Mouse (Mus musculus): ENCODE measurements around the gene Ydjc. TPM values are rescaled to one million over a fixed set of nuclear protein-coding genes. Genes with fewer than 3 reads are reported as not detected.
A peak's percentile ranks its signal among the peaks of the same experiment; 100 is the strongest.
"Not testable (repeated sequence)": the region's sequence is repeated elsewhere in the genome, so short reads cannot be mapped to it uniquely, and the experiment has no call there.

Ydjc gene
- polyA plus RNA-seq, 1 experiment, result 15.3 TPM

DNA sequence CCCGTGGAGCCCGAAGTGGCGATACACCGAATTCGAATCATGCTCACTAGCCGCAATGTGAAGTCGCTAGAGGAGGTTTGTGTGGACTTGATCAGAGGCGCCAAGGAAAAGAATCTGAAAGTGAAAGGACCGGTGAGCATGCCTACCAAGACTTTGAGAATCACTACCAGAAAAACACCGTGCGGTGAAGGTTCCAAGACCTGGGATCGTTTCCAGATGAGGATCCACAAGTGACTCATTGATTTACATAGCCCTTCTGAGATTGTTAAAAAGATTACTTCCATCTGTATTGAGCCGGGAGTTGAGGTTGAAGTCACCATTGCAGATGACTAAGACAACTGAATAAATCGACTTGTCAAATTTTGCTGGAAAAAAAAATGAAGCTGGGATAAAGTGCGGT is 7.1 kb upstream of the Ydjc start:
- 89% methylated on average over 15 of the region's 15 CpGs for WGBS
- Histone ChIP-seq H3K27me3 (ENCODE audit: control insufficient read depth, insufficient read depth, low read length) (no peaks in the 10 kb centered on the region), H3K27ac (ENCODE audit: insufficient read depth, low read length) (no peak overlapping the region), H3K4me3 (replicated peaks; ENCODE audit: insufficient read depth, low read depth, low read length) (no peak overlapping the region), H3K4me1 (ENCODE audit: control insufficient read depth, insufficient read depth, low read length) (no peaks in the 10 kb centered on the region)
- no peak for TF ChIP-seq CTCF (IDR thresholded peaks at IDR 0.05; ENCODE audit: borderline replicate concordance, insufficient read depth, low read depth, low read length)
- no peak for TF ChIP-seq POLR2A (IDR thresholded peaks at IDR 0.05; ENCODE audit: borderline replicate concordance, insufficient read depth, low read length)
- DNase-seq, result no peak

- peak; percentile 86 for DNase-seq
- WGBS, result under 1% methylated on average over 34 of the region's 34 CpGs
Observed at GRCm38 (mm10) chr16:17146772-17147235, 2.4 kb downstream of the Ydjc start, which contains the start of gene Ccdc116. Gene Ccdc116, minus strand, starts transcription at chr16:17147229.

GRCm38 (mm10) chr16:17147391-17147929 is 3.0 kb downstream of the Ydjc start:
- WGBS, result 1% methylated on average over 40 of the region's 41 CpGs
- H3K4me3 ChIP-seq (replicated peaks; ENCODE audit: insufficient read depth, low read depth, low read length), result peak overlapping the region; percentile 84
- DNase-seq, result peak in 1 of 2 experiments; percentile 30
- H3K27me3 ChIP-seq (ENCODE audit: control insufficient read depth, insufficient read depth, low read length), result no peaks in the 10 kb centered on the region
- TF ChIP-seq CTCF (IDR thresholded peaks at IDR 0.05; ENCODE audit: borderline replicate concordance, insufficient read depth, low read depth, low read length) (no peak), POLR2A (IDR thresholded peaks at IDR 0.05; ENCODE audit: borderline replicate concordance, insufficient read depth, low read length) (no peak)
- H3K27ac ChIP-seq (ENCODE audit: insufficient read depth, low read length), result no peak overlapping the region
- peaks cover 5% of the 10 kb centered on the region; the same call in 1 of the 2 replicates for H3K4me1 ChIP-seq (ENCODE audit: control insufficient read depth, insufficient read depth, low read length)

More at GRCm38 (mm10) chr16:17146772-17147235, 2.4 kb downstream of the Ydjc start, which contains the start of gene Ccdc116:
- no peaks in the 10 kb centered on the region for H3K27me3 ChIP-seq (ENCODE audit: control insufficient read depth, insufficient read depth, low read length)
- peaks cover 5% of the 10 kb centered on the region; the same call in 1 of the 2 replicates for H3K4me1 ChIP-seq (ENCODE audit: control insufficient read depth, insufficient read depth, low read length)
- TF ChIP-seq POLR2A (IDR thresholded peaks at IDR 0.05; ENCODE audit: borderline replicate concordance, insufficient read depth, low read length) (peak; percentile 30; the same call in 1 of the 2 replicates), CTCF (IDR thresholded peaks at IDR 0.05; ENCODE audit: borderline replicate concordance, insufficient read depth, low read depth, low read length) (peak; percentile 49; the same call in 1 of the 2 replicates)
- H3K4me3 ChIP-seq (replicated peaks; ENCODE audit: insufficient read depth, low read depth, low read length), result peak within 1 kb of the TSS; percentile 84
- no peak within 1 kb of the TSS for H3K27ac ChIP-seq (ENCODE audit: insufficient read depth, low read length)

GRCm38 (mm10) chr16:17148084-17148483 is 3.7 kb downstream of the Ydjc start:
- peaks cover 5% of the 10 kb centered on the region; the same call in 1 of the 2 replicates for H3K4me1 ChIP-seq (ENCODE audit: control insufficient read depth, insufficient read depth, low read length)
- peak; percentile 18 to 23 for DNase-seq
- H3K27me3 ChIP-seq (ENCODE audit: control insufficient read depth, insufficient read depth, low read length), result no peaks in the 10 kb centered on the region
- TF ChIP-seq CTCF (IDR thresholded peaks at IDR 0.05; ENCODE audit: borderline replicate concordance, insufficient read depth, low read depth, low read length) (no peak), POLR2A (IDR thresholded peaks at IDR 0.05; ENCODE audit: borderline replicate concordance, insufficient read depth, low read length) (no peak)
- no peak overlapping the region for H3K27ac ChIP-seq (ENCODE audit: insufficient read depth, low read length)
- WGBS, result 37% methylated on average over 16 of the region's 16 CpGs
- H3K4me3 ChIP-seq (replicated peaks; ENCODE audit: insufficient read depth, low read depth, low read length), result no peak overlapping the region

DNA sequence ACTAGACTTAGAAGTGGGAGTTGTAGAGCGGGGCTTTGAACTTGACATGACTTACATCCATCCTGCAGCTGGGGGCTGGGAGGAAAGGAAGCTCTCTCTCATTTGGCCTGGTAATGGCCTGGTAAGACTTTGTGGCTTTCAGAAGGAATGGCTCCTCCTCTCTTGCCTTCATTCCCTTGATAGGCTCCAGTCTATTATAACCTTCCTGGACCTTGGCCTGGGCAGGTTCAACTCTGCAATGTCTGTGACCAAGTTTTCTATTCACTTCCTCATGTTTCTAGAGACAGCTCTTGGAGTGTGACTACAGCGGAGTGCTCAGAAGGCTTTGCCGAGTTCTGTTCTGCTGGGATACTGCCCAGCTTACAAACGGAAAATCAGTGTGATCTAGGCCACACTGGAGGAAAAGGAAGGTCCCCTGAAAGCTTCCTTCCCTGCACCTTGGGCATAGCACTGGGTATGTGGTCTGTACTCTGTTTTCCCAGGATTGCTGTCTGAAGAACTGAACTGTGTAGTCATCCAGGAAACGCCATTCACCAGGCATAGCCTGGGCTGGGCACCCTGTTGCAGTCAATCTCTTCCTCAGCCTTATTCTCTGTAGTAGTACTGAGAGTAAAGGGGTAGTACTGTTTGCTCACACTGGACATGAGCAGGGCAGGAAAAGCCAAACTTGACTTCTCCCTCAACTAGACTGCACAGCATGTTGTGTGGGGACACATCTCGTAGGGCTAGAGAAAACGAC is 6.3 kb downstream of the Ydjc start:
- TF ChIP-seq POLR2A (IDR thresholded peaks at IDR 0.05; ENCODE audit: borderline replicate concordance, insufficient read depth, low read length), result no peak
- no peak for TF ChIP-seq CTCF (IDR thresholded peaks at IDR 0.05; ENCODE audit: borderline replicate concordance, insufficient read depth, low read depth, low read length)
- H3K4me1 ChIP-seq (ENCODE audit: control insufficient read depth, insufficient read depth, low read length), result peaks cover 5% of the 10 kb centered on the region; the same call in 1 of the 2 replicates
- H3K27ac ChIP-seq (ENCODE audit: insufficient read depth, low read length), result no peak overlapping the region
- 82% methylated on average over 7 of the region's 7 CpGs for WGBS
- H3K4me3 ChIP-seq (replicated peaks; ENCODE audit: insufficient read depth, low read depth, low read length), result no peak overlapping the region
- no peaks in the 10 kb centered on the region for H3K27me3 ChIP-seq (ENCODE audit: control insufficient read depth, insufficient read depth, low read length)
- DNase-seq, result no peak

DNA sequence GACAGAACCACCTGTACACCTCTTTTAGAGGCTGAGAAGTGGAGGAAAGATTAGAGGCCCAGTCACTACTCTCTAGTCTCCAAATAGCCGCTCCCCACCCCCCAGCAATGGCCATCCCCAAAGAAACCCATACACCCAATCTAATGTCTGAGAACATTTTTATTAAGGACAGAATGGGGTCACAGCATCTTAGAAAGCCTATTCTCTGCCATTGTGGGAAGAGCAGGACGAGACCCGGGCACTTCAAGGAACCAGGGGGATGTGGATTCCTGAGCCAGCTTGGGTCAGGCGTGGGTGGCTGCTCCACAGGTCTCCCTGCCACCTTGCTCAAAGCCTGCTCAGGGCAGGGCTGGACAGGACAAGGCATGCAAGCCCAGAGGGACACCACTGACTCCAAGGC is 7.5 kb downstream of the Ydjc start:
- Histone ChIP-seq H3K4me1 (ENCODE audit: control insufficient read depth, insufficient read depth, low read length) (peaks cover 5% of the 10 kb centered on the region; the same call in 1 of the 2 replicates), H3K27me3 (ENCODE audit: control insufficient read depth, insufficient read depth, low read length) (no peaks in the 10 kb centered on the region), H3K4me3 (replicated peaks; ENCODE audit: insufficient read depth, low read depth, low read length) (no peak overlapping the region), H3K27ac (ENCODE audit: insufficient read depth, low read length) (no peak overlapping the region)
- 94% methylated on average over 4 of the region's 4 CpGs for WGBS
- no peak for DNase-seq
- TF ChIP-seq CTCF (IDR thresholded peaks at IDR 0.05; ENCODE audit: borderline replicate concordance, insufficient read depth, low read depth, low read length) (no peak), POLR2A (IDR thresholded peaks at IDR 0.05; ENCODE audit: borderline replicate concordance, insufficient read depth, low read length) (no peak)

DNA sequence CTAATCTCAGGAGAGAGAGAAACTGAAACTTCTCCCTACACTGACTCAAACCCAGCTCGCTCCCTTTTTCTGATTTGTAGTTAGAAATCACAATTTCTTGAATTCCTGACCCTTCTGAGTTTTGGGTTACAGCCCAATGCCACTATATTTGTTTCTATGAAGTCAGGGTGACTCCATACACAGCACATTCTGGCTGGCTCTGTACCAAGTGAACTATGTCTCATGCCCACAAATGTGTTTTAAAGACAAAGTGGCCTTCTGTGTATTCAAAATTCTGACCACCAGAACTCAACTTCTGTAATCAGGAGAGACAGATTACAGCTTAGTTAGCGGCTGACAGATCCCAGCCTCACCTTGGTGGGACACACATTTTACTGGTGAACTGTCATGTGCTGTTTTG is 9.9 kb downstream of the Ydjc start:
- no peak for TF ChIP-seq POLR2A (IDR thresholded peaks at IDR 0.05; ENCODE audit: borderline replicate concordance, insufficient read depth, low read length)
- no peak for TF ChIP-seq CTCF (IDR thresholded peaks at IDR 0.05; ENCODE audit: borderline replicate concordance, insufficient read depth, low read depth, low read length)
- WGBS, result 96% methylated on average over 2 of the region's 2 CpGs
- Histone ChIP-seq H3K4me3 (replicated peaks; ENCODE audit: insufficient read depth, low read depth, low read length) (no peak overlapping the region), H3K27ac (ENCODE audit: insufficient read depth, low read length) (no peak overlapping the region), H3K27me3 (ENCODE audit: control insufficient read depth, insufficient read depth, low read length) (no peaks in the 10 kb centered on the region), H3K4me1 (ENCODE audit: control insufficient read depth, insufficient read depth, low read length) (no peaks in the 10 kb centered on the region)
- DNase-seq, result no peak

DNA sequence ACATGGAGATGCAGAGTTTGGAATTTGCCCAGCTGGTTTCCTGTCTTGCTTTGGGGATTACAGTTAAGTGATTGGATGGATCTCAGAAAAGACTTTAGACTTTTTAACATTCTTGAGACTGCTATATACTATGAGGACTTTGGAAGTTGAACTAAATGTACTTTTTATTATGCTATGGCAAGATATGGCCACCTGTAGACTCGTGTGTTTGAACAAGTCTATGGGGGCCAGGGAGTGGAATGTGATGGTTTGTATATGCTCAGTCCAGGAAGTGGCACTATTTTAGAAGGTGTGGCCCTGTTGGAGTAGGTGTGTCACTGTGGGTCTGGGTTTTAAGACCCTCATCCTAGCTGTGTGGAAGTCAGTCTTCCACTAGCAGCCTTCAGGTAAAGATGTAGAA is 21.1 kb downstream of the Ydjc start:
- 100% methylated on average over 1 of the region's 1 CpGs for WGBS
- not testable (repeated sequence) for H3K27ac ChIP-seq (ENCODE audit: insufficient read depth, low read length); H3K4me1 ChIP-seq (ENCODE audit: control insufficient read depth, insufficient read depth, low read length); DNase-seq; H3K27me3 ChIP-seq (ENCODE audit: control insufficient read depth, insufficient read depth, low read length); H3K4me3 ChIP-seq (replicated peaks; ENCODE audit: insufficient read depth, low read depth, low read length)

All from cerebellum, adult 2 months (tissue).